Mouse (Mus musculus): ENCODE measurements around the gene Sema6c.
A peak's percentile ranks its signal among the peaks of the same experiment; 100 is the strongest.
"Not testable (repeated sequence)": the region's sequence is repeated elsewhere in the genome, so short reads cannot be mapped to it uniquely, and the experiment has no call there.

Gene Sema6c

DNA sequence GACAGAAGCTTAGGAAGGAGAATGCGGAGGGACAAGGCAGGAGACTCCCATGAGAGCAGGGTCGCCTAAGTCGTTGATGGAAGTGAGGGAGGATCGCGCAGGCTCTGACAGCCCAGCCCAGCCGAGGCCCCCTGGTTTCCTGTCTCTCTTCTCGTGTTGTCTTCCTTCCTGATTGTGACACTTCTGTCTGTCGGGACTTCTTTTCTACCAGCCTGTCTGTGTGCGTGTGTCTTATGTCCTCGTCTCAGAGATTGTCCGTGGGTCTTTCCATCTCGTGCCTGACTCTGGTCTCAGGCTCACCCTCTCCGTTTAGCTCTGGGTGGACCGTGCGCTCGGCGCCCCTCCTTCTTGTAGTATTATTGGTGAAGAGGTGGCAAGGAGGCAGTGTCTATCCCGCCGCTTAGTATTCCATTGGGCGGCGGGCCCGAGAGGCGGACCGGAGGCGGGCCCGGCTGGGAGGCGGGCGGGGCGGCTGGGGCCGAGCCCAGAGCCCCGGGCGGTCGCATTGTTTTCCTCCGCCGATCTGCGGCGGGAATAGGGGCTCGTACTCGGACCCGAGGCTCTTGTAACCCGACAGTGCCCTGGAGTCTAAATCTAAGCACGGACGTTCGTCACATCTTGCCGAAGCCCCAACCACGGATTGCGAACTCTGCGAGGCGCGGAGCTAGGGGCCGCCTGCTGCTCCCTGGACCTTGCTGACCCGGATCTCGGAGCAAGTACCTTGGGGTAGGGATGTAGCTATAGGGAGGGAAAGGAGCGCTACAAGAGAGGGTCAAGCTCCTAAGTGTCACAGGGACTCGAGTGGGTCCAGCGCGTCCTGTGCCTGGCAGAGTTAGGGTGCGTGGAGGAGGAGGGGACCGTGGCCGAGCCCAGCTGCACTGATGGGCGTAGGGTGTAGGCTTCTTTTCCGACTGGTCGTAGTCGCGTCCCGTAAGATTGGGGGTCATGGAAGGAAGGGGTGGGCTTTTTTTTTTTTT lies at the start of gene Sema6c:
TSS of gene Sema6c (plus strand) at position 471 of the 977 bp plus-strand sequence.
- DNase-seq (ENCODE audit: low spot score) = peak; percentile 67

GRCm38 (mm10) chr3:95110911-95111726 lies 49.1 kb upstream of the Sema6c start, which contains the start of gene Vps72:
Vps72 (plus strand) TSS chr3:95111022.
- peak; percentile 85 for DNase-seq (ENCODE audit: low spot score)

DNA sequence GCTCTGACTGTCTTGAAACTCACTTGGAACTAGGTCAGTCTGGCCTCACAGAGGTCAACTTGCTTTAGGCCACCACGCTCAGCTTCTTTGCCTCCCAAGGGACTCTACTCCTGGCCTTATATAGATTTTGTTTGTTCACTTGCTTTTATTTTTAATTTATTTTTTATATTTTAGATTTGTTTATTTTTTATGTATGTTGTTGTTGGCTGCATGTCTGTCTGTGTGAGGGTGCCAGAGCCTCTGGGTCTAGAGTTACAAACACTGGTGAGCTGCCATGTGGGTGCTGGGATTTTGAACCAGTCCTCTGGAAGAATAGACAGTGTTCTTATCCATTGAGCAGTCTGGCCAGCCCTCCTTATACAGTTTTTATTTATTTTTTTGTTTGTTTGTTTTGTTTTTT lies 47.5 kb upstream of the Sema6c start:
- no peak for DNase-seq (ENCODE audit: low spot score)

GRCm38 (mm10) chr3:95117751-95118150 lies 42.5 kb upstream of the Sema6c start:
- no peak for DNase-seq (ENCODE audit: low spot score)

GRCm38 (mm10) chr3:95121580-95121979 lies 38.7 kb upstream of the Sema6c start:
- DNase-seq (ENCODE audit: low spot score) = no peak

GRCm38 (mm10) chr3:95124246-95124645 lies 36.0 kb upstream of the Sema6c start, which contains the start of gene Tmod4:
Tmod4 (plus strand) TSS chr3:95124476.
- DNase-seq (ENCODE audit: low spot score) = no peak

- DNase-seq (ENCODE audit: low spot score) = peak; percentile 40
Observed at GRCm38 (mm10) chr3:95124972-95125371, 35.3 kb upstream of the Sema6c start.

- no peak for DNase-seq (ENCODE audit: low spot score)
Observed at GRCm38 (mm10) chr3:95129226-95129651, 31.0 kb upstream of the Sema6c start.

- DNase-seq (ENCODE audit: low spot score) = no peak
Observed at GRCm38 (mm10) chr3:95130081-95130480, 30.2 kb upstream of the Sema6c start.

DNA sequence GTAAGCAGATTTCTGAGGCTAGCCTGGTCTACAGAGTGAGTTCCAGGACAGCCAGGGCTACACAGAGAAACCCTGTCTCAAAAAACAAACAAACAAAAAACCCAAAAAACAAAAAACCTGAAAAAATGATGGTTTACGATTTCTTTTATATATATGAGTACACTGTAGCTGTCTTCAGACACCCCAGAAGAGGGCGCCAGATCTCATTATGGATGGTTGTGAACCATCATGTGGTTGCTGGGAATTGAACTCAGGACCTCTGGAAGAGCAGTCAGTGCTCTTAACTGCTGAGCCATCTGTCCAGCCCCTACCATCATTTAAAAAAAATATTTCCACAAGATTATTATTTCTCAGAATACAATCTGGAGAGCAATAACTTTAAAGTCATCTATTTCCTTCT lies 27.9 kb upstream of the Sema6c start:
- DNase-seq (ENCODE audit: low spot score) = not testable (repeated sequence)

DNA sequence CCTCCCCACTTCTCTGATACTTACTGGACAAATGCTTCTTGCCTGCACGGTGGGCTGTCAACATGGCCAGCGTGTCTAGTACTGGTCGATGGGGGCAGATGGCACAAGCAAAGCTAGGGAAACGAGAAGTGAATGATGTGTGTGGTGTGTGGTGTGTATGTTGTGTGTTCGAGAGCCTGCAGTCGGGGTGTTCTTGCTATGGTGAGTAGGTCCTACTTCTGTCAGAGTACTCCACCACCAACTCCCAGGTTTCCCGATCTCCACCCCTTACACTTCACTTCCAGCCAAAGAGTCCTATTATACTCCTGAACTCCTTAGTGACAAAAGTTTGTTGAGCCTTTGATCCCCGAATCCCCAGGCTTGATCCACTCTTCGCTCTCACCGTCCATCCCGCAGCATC lies 27.1 kb upstream of the Sema6c start:
- DNase-seq (ENCODE audit: low spot score) = no peak

DNA sequence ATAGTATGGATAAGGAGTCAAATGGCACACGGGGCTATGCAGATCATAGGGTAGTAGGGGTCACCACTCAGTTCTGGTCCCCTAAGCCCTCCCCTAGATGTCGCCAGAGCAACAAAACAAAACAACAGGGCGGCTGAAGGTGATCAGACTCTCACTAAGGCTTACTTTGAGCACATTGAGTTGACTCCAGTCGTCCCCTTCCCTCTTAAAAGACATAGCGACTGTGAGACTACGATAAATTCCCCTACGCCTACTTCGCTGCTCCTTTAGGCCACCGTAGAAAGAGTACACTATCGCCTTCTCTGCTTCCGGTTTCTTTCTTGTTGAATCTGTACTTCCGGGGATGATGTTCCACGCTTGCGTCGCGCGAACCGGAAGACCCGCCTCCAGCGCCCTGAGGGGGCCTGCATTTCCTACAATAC lies 26.6 kb upstream of the Sema6c start, which contains the start of the genes Scnm1 and Lysmd1:
TSS of gene Scnm1 (minus strand) at position 332 of the 422 bp plus-strand sequence.
TSS of gene Lysmd1 (plus strand) at position 409 of the 422 bp plus-strand sequence.
- peak; percentile 39 for DNase-seq (ENCODE audit: low spot score)

DNA sequence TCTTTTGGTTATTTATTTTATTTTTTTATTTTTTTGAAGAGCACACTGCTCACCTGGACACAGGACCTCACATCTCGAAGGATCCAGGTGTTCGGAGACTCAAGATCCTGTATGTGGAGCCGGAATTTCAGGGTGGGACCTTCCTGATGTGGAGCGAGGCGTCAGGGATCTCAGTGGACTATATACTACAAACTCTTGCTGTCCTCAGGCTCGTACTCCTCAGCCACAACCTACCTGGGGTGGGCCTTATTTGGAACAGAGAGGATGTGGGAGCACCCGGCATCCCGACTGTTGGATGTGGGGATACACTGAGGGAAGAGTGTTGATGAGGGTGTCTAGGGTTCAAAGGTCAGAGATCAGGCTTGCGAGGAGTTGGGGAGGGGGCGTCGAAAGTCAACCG lies 26.1 kb upstream of the Sema6c start:
- DNase-seq (ENCODE audit: low spot score) = not testable (repeated sequence)

- DNase-seq (ENCODE audit: low spot score) = no peak
Observed at GRCm38 (mm10) chr3:95135023-95135422, 25.2 kb upstream of the Sema6c start.

DNA sequence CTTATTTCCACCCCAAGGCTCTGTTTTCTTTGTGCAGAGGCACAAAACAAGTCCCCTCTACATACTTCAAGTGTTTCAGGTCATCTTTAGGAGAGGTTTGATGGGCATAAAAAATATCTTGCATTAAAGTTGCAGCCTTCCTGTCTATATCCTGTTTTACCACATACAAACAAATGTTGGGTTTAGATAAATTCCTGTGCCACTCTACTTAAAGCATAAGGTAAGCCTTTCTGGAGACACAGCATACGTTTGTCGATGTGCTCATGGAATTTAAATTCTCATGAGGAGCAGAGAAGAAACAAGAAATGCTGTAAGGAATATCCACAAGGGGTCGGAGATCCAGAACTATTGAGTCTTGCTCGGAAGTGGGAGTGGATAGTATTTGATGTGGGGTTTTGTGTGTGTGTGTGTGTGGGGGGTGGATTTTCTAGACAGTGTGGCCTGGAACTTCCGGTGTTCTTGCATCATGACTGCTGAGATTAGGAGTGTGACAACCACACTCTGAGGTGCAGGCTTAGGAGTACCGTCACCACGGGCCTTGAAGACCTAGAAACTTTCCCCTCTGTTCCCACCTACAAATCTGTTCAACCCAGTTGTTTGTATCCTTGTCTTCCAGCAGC lies 24.7 kb upstream of the Sema6c start:
- no peak for DNase-seq (ENCODE audit: low spot score)

- DNase-seq (ENCODE audit: low spot score) = no peak
Observed at GRCm38 (mm10) chr3:95136336-95136735, 23.9 kb upstream of the Sema6c start.

DNA sequence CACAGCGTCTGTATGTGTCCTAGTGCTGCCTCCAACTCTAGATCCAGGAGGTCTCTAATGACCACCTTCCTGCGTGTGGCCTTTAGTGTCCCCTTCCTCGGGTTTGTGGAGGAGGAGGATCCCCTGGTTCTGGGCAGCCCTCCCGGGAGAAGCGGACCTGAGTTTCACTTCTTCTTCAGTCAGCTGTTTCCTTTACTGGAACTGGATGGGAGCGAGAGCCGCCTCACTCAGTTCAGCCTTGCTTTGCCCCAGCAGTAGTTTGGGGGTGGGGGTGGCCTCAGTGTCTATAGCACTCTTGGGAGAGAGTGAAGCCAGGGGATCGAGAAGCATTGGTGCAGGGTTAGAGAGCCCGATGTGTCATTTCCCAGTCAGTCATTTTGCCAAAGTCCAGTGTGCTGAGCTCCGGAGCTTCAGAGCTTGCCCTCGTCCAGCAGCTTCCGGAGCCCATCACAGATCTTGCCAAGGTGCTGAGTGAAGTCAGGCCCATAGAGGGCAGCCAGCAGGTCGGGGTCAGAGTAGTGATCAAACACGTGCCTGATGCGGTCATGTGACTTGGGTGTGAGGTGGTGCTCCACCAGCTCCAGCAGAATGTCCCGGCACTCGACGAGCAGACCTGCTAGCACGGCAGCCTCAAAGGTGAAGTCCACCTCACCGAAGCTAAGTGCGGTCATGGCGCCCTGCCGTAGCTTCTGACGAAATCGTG lies 20.5 kb upstream of the Sema6c start:
- no peak for DNase-seq (ENCODE audit: low spot score)

- no peak for DNase-seq (ENCODE audit: low spot score)
Observed at GRCm38 (mm10) chr3:95140289-95140595, 20.0 kb upstream of the Sema6c start.

DNA sequence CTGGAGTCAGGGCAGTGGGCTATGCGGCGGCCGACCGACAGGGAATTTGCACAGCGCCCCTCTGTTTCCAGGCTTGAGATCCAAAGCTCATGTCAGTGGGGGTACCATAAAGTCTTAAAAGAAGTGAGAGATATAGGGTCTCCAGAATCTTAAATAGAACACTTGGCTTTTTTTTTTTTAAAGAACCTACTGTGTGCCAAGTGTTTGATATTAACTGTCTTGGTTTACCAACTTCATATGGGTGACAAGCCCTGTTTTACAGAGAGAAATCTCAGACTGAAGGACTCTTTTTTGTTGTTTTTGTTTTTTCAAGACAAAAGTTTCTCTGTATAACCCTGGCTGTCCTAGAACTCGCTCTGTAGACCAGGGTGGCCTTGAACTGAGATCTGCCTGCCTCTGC lies 19.5 kb upstream of the Sema6c start:
- DNase-seq (ENCODE audit: low spot score) = no peak

GRCm38 (mm10) chr3:95141474-95141873 lies 18.8 kb upstream of the Sema6c start:
- DNase-seq (ENCODE audit: low spot score) = no peak

GRCm38 (mm10) chr3:95141952-95142616 lies 18.2 kb upstream of the Sema6c start, which contains the start of gene Tnfaip8l2:
Tnfaip8l2 (minus strand) TSS chr3:95142360.
- DNase-seq (ENCODE audit: low spot score) = no peak

All from ovary, postnatal 10 days (tissue).